Mouse (Mus musculus) testis, adult 2 months (tissue): ENCODE measurements around the gene Pcare. TPM values are rescaled to one million over a fixed set of nuclear protein-coding genes. Genes with fewer than 3 reads are reported as not detected.

Experiments
- H3K27ac ChIP-seq: fragments of 200-500 bp; 2 replicates; pipeline ENCODE4 v1.5.1; 2012; ENCODE audit warnings: low read depth, low read length; ENCODE audit not compliant: control insufficient read depth, insufficient read depth
- H3K27me3 ChIP-seq: fragments of 200-500 bp; 2 replicates; pipeline ENCODE4 v1.6.1; 2012; ENCODE audit warnings: mild to moderate bottlenecking, low read length, moderate library complexity; ENCODE audit not compliant: control insufficient read depth, insufficient read depth
- H3K36me3 ChIP-seq: fragments of 200-500 bp; 2 replicates; pipeline ENCODE4 v1.6.1; 2012; ENCODE audit warnings: mild to moderate bottlenecking, low read length; ENCODE audit not compliant: control insufficient read depth, insufficient read depth
- H3K4me1 ChIP-seq: fragments of 200-500 bp; 2 replicates; pipeline ENCODE4 v1.6.1; 2012; ENCODE audit warnings: low read length; ENCODE audit not compliant: control insufficient read depth, insufficient read depth
- H3K4me3 ChIP-seq: fragments of 200-500 bp; 2 replicates; pipeline ENCODE4 v1.5.1; 2012; ENCODE audit warnings: low read depth, mild to moderate bottlenecking, low read length, moderate library complexity, mixed read lengths; ENCODE audit not compliant: control insufficient read depth
- CTCF ChIP-seq: fragments of 200-500 bp; IDR thresholded peaks from 2 replicates; pipeline ENCODE4 v1.5.1; 2012; ENCODE audit warnings: low read depth, mild to moderate bottlenecking, inconsistent platforms, low read length, moderate library complexity; ENCODE audit not compliant: control insufficient read depth, insufficient read depth, insufficient replicate concordance
- POLR2A ChIP-seq: fragments of 200-500 bp; IDR thresholded peaks from 2 replicates; pipeline ENCODE4 v1.6.1; 2012; ENCODE audit warnings: low read depth, mild to moderate bottlenecking, inconsistent platforms, low read length, moderate library complexity; ENCODE audit not compliant: control insufficient read depth
- polyA plus RNA-seq: library from polyadenylated mRNA; depleted of rRNA; stranded (reverse); fragments of >200 nt; gene quantifications from 2 replicates; pipeline ENCODE4 v1.2.3, GENCODE M21; 2012

The Pcare gene
- polyA plus RNA-seq, 1 experiment, result 1.4 TPM

GRCm38 (mm10) chr17:71749616-71750168 lies 3.0 kb downstream of the Pcare start:
- Histone ChIP-seq H3K4me3 (no peak overlapping the region), H3K27me3 (no peaks in the 10 kb centered on the region), H3K36me3 (no peaks in the 10 kb centered on the region), H3K27ac (no peak overlapping the region), H3K4me1 (peaks cover 17% of the 10 kb centered on the region)
- TF ChIP-seq POLR2A, result no peak
- TF ChIP-seq CTCF, result no peak

- Histone ChIP-seq H3K27me3 (no peaks in the 10 kb centered on the region), H3K4me1 (peaks cover 17% of the 10 kb centered on the region), H3K27ac (no peak overlapping the region), H3K36me3 (no peaks in the 10 kb centered on the region), H3K4me3 (no peak overlapping the region)
- no peak for TF ChIP-seq POLR2A
- no peak for TF ChIP-seq CTCF
Measured at GRCm38 (mm10) chr17:71747561-71747960, 5.1 kb downstream of the Pcare start.

- no peak overlapping the region for H3K27ac ChIP-seq
- no peak for TF ChIP-seq POLR2A
- no peak for TF ChIP-seq CTCF
- H3K4me1 ChIP-seq, result peaks cover 11% of the 10 kb centered on the region
- no peak overlapping the region for H3K4me3 ChIP-seq
- H3K36me3 ChIP-seq, result no peaks in the 10 kb centered on the region
- no peaks in the 10 kb centered on the region for H3K27me3 ChIP-seq
Measured at GRCm38 (mm10) chr17:71746114-71746513, 6.6 kb downstream of the Pcare start.

- H3K27ac ChIP-seq, result no peak overlapping the region
- no peaks in the 10 kb centered on the region for H3K4me1 ChIP-seq
- TF ChIP-seq CTCF (no peak), POLR2A (no peak)
- no peaks in the 10 kb centered on the region for H3K36me3 ChIP-seq
- no peak overlapping the region for H3K4me3 ChIP-seq
- no peaks in the 10 kb centered on the region for H3K27me3 ChIP-seq
Measured at GRCm38 (mm10) chr17:71742935-71743334, 9.8 kb downstream of the Pcare start.

GRCm38 (mm10) chr17:71742156-71742555 lies 10.5 kb downstream of the Pcare start:
- no peaks in the 10 kb centered on the region for H3K27me3 ChIP-seq
- TF ChIP-seq CTCF (no peak), POLR2A (no peak)
- no peak overlapping the region for H3K27ac ChIP-seq
- no peak overlapping the region for H3K4me3 ChIP-seq
- no peaks in the 10 kb centered on the region for H3K36me3 ChIP-seq
- H3K4me1 ChIP-seq, result no peaks in the 10 kb centered on the region

DNA sequence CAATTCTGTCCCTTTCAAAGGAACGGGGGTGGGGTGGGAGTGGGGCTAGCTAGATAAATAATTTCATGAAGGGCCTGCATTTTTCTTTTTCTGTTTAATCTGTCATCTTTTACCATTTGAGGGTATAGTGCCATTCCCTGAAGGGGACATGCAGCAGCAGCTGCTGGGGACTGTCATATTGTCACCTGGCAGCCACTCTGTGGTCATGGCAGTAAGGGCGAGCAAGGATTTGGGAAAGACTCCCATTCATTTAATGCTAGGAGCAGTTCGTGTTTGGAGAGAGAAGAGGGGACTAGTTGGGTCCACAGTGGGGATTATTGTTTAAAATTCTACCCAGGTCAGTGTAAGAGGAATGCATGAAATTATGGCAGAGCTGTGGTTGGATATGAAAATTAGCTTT lies 16.3 kb downstream of the Pcare start:
- TF ChIP-seq CTCF (no peak), POLR2A (no peak)
- Histone ChIP-seq H3K27ac (no peak overlapping the region), H3K4me3 (no peak overlapping the region), H3K4me1 (peaks cover 2% of the 10 kb centered on the region), H3K27me3 (no peaks in the 10 kb centered on the region), H3K36me3 (no peaks in the 10 kb centered on the region)

GRCm38 (mm10) chr17:71730655-71731054 lies 22.0 kb downstream of the Pcare start:
- H3K4me3 ChIP-seq, result no peak overlapping the region
- no peak overlapping the region for H3K27ac ChIP-seq
- H3K36me3 ChIP-seq, result no peaks in the 10 kb centered on the region
- no peaks in the 10 kb centered on the region for H3K27me3 ChIP-seq
- peaks cover 2% of the 10 kb centered on the region for H3K4me1 ChIP-seq
- TF ChIP-seq CTCF (no peak), POLR2A (no peak)

- TF ChIP-seq POLR2A, result no peak
- TF ChIP-seq CTCF, result no peak
- H3K27me3 ChIP-seq, result no peaks in the 10 kb centered on the region
- no peaks in the 10 kb centered on the region for H3K36me3 ChIP-seq
- no peaks in the 10 kb centered on the region for H3K4me1 ChIP-seq
- no peak overlapping the region for H3K27ac ChIP-seq
- peak overlapping the region; percentile 89 for H3K4me3 ChIP-seq
Measured at GRCm38 (mm10) chr17:71721019-71721418, 31.7 kb downstream of the Pcare start.
